Mouse (Mus musculus): ENCODE results near the gene Tcam1.

DNA sequence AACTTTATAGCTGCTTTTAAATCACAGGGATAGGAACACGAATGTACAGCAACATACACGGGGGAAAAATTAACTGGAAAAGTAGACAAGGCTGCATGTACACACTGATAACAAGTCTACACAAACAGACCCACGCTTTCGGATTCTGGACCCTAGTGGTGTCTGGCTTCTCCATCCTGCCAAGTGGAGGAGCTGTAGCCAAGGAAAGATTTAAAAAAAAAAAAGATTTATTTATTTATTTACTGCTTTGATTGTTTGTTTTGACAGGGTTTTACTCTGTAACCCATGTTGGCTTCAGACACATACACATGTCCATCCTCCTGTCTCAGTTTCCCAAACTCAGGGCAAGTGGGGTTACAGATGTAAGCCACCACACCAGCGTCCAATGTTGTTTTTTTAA, 31.0 kb downstream of the Tcam1 start:
- TF ChIP-seq HCFC1 (IDR thresholded peaks at IDR 0.05; ENCODE audit: borderline replicate concordance, insufficient read depth, low read length) (no peak), ZC3H11A (IDR thresholded peaks at IDR 0.05; ENCODE audit: borderline replicate concordance, low read depth, low read length) (no peak), CHD2 (IDR thresholded peaks at IDR 0.05; ENCODE audit: low read depth, low read length) (no peak), ZNF384 (IDR thresholded peaks at IDR 0.05; ENCODE audit: low read depth, low read length) (no peak), MAFK (IDR thresholded peaks at IDR 0.05; ENCODE audit: insufficient read depth, low read depth, low read length) (no peak)

Data from ES-E14 (cell line).